Mouse (Mus musculus) layer of hippocampus, adult 8-10 months (tissue): ENCODE data around the gene Tfap2a. TPM values are rescaled to one million over a fixed set of nuclear protein-coding genes. Genes with fewer than 3 reads are reported as not detected.

Source experiments
- DNase-seq, 2 experiments: peaks; one replicate each; pipeline ENCODE4 v3.0.0; 2022; ENCODE audit warnings: low spot score in 2 of 2
- total RNA-seq, 4 experiments: library from RNA; stranded (reverse); gene quantifications; 2 replicates each; pipeline ENCODE4 v1.2.4; 2022

Tfap2a gene
- total RNA-seq: under 1 TPM; 0.27 to 0.45 (median 0.30) TPM

DNA sequence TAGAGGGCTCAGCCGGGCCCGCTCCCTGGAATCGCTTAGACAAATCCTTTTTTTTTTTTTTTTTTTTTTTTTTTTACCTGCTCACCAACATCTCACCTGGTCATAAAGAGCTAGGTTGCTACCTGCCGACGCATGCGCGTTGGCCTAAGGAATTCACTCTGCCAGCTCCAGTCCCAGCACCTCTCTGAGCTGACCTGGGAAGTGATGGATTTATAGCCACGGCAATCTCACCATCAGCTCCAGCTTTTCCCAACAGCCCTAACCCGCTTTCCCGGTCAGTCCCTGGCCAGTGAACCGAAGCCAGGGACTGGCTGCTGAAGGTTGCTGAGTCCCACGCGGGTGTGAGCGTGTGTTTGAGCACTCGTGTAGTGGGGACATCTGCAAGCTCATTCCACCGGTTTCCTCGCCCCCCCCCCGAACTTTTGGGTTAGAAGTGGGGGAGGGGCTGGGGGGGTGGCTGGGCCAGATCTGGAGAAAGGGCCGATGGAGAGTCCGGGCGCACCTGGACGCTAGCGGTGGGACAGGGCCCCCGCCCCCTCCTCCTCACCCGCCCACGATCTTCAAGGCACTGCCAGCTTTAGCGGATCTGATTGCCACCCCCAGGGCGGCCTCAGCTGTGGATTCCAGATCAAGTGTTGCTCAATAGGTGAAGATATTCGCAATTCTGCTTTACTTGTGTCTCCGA, at the start of gene Tfap2a:
Gene Tfap2a, minus strand, starts transcription at position 181 of the 685 bp plus-strand sequence.
- no peak for DNase-seq

DNA sequence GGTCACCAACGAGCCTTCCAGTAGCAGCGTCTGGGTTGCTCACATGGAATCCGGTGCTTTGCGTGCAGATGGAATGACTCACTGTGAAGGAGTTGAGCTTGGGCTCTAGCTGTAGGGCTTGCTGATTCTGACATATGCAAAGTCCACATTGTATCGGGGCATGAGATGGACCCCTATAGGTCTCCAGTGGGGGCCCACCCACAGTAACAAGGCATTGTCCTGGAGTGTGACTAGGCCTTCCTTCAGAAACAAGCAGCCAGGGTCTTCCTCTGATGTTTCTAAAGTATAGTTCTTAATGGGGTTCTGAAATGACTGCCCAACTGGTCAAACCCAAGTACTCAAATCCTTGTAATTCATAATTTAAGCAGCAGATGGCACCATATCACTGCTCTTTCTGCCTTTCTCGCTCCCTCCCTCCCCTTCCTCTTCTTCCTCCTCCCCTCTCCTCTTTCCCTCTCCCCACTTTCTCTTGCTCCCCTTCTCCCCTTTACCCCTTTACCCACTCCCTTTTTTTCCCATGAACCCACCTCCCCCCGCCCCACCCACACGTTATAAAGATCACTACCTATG, 46.1 kb upstream of the Tfap2a start:
- DNase-seq: no peak

DNA sequence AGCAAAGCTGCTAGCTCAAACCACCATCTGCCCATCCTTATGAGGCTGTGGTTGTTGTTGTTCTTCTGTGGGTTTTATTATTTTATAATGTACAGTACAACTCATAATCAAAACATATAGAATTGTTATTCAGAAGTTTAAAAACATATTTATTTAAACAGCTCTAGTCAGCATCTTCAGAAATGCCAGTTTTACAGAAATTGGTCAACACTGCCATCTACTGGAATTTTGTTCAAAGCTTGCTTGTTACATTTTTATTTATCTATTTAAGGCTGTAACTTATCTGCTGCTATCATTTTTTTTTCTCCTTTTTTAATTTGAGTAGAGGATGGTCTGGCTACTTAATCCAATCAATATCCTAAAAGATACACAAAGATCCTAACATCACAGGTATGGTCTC, 19.8 kb upstream of the Tfap2a start:
- DNase-seq: no peak

DNA sequence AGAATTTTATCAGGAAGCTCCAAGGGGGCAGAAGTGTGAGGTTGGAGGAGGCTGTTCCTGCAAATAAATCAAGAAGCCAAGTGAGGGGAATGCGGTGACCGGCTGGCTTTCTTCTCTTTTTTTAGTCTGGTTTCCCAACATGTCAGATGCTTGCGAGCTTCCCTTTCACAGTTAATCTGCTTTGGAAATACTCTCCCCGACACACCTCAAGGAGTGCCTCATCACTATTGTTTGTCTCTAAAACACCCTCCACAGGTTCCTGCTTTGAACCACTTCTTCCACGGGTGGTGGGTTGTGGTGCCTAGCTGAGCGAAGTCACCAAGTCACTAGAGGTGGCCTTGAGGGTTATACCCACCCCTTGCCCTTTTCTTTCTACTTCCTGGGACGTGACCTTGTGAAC, 18.2 kb upstream of the Tfap2a start:
- no peak for DNase-seq

DNA sequence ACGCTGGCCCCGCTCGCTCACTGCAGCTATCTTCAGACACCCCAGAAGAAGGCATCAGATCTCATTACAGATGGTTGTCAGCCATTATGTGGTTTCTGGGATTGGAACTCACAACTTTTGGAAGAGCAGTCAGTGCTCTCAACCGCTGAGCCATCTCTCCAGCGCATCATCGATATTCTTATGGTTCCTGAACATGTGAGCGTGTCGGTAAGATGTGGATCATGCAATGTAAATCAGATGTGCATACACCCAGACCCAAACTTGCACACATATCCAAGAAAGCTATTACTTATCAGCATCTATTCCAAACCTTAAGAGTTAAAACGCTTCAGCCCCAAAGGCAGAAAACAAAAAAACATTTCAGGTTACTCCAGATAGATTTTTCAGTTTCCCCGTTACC, 15.9 kb upstream of the Tfap2a start:
- no peak for DNase-seq

DNA sequence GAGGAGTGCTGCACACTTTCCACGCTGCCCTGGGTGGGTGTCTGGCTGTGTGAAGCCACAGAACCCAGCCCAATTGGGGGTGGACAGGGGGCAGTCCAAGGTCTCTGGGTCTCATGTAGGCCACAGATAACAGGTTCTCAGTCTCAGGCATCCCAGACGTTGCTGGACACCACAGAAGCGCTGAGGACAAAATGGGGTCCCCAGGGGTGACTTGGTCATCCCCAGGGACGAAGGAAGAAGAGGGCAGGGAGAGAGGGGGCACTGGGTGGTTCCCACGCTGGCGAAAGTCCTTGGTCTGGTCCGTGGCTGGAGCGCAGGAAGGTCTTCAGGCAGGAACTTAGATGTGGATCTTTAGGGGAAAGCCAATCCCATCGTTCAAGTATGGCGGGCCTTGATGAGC, 13.7 kb upstream of the Tfap2a start:
- DNase-seq: no peak

DNA sequence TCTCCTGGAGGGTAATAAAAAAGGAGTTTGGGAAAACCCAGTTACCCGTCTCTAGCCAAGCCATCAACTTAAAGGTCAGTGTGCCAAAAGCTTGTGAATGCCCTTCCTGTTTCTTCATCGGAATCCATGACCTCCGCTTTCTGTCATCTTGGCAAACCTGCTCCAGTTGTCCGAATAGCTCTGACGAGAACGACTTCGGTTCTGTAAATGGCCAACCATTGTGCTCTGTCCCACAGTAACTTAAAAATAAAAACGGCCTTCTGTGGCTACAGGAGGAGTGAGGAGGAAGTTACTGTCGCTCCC, 11.4 kb upstream of the Tfap2a start:
- DNase-seq: no peak

DNA sequence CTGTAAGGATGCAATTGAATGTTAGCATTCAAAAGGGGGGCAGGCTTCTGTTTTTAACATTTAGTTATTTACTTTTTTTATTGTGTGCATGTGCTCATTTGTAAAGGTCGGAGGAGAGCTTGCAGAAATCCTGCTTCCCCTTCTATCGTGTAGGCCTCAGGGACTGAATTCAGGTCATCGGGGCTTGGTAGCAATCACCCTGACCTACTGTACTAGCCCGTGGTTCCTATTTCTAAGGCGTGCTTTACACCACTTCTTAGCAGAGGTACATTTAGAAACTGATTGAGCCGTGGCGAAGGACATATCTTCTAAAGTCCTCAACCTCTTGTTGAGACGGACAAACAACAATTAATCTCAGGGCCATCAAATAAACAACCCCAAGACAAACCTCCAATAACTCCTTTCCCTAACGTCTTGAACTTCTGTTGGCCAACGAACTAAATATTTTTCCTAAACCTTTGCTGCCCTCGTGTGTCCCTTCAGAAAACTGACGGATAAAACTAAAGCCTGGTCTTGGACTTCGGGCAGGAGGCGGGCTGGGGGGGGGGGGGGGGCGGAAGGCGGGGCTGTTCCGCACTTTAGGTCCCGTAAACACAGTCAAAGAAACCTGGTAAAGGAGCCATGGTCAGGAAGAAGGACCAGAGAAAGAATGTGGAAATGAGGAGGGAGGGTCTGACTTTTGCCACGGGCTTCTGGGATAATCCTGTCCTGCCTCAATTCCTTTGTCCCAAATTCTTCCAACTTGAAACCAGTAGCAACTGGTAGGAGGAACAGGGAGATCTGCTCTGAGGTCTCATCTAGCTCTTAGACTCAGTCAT, 10.8 kb upstream of the Tfap2a start:
- DNase-seq: no peak

DNA sequence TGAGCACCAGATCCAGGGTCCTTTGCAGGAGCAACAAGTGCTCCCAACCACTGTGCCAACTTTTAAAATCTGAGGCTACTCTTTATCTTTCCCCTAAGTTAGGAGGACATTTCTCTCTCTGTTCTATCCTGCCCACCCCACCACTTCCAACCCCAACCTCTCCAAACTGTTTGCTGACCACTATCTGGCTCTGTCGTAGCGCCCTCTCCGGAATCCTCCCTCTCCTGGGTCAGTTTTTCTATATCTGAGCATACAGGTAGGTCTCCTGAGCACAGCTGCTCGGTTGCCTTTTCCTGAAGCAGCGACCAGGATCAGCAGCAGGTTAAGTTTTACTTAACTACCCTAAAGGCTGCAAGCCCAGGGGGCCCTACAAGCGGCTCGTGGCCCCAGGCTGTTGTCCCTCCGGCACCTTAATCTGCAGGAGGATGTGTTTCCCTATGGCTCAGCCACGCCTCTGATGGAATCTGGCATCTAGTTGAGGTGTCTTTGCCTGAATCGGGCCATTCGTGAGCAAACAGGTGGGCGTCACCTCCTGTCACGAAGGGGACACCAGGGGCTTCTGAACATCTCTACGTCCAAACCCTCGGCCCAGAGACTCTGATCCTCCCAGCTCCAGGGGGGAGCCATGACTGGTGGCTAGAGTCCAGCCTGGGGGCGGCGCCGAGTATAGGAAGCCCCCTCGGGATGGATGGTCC, 6.1 kb upstream of the Tfap2a start:
- no peak for DNase-seq

DNA sequence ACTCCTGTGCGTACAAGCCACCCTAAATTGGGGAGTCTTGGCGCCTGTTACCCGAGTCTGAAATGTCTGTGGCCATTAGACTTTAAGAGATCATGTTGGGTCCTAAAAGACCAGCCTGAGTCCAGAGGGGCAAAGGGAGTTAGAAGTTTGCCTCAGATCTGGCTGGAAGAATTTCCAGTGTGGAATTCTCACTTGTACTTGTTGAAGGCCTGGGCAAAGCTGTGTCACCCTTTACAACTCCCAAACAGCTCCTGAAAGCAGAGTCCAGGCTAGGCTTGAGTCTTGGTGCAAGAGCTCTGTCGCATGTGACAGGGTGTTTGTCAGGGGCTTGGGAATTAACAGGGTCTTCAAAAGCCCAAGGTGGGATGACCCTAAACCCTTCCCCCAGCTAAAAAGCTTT, 5.0 kb upstream of the Tfap2a start:
- DNase-seq: no peak

DNA sequence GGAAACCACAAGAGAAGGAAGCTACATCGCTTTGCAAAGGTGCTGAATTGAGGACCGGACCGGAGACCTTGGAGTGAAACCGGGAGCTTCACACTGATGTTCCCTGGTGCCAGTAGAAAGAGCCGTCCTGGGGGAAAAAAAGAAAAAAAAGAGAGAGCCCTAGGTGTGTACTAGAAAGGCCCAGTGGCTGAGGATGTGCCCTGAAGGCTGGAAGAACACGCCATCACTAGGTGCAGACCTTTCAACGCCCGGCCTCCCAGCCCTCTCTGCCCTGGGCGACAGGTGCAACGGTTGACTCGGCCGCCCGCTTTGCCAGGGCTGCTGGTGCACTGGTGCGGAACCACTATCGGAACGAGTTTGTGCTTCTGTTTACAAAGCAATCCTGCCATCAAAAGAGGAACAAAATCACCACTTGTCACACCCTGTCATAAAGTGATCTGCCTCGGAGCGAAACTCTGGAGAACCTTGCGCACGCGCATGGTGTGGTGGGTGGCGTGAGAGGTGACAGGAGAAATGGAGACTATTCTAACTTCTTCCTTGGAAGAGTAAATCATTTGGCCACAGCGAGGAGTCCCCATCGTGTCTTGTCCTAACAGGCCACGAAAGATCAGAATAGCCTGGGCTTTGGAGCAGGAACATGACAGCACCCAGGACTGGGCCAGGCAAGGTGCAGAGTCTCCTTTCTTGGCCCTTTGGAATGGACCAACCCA, 3.8 kb upstream of the Tfap2a start:
- DNase-seq: no peak

DNA sequence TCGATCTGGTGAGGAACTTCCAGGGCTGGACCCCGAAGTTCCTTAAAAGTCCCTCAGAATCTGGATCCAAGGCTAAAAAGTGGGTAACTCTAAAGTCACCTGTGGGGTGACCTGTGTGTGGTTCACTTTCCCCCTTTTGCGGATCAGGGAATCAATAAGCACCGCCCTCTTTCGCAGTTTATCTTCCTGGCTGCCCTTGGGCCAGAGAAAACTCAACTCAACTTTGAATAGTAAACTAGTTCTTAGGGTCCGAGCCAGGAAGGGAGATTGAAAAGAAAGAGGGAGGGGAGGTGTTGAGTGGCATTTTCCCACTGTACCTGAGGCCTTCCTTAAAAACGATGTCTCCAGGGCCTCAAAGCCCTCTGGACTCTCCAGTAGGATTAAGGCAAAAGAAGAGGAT, 3.3 kb upstream of the Tfap2a start:
- DNase-seq: no peak

DNA sequence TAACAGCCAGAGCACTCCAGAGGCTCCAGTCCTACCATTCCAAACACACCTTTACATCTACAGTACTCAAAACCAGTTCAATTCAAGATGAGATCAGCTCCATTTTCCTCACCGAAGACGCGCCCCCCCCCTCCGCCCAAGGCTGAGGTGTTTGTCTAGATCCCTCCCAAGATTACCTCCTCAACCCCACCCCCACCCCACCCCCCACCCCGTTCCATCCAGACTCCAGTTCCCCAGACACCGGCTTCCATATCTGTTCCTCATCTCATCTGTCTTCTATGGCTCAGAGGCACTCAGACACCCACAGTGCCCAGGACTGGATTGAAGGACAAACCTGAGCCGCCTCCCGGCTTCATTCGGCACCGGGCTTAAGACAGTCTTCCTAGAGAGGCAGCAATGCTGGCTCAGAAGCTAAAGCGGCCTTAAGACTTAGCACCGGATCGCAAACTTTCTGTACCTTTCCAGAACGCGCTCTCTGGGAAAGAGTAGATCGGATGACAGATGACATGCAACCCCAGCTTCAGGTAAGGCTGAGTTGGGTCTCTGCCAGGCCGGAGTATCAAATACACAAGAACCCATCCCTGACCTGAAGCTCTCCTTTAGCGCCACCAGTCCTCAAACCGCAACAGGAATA, 2.7 kb upstream of the Tfap2a start:
- no peak for DNase-seq

DNA sequence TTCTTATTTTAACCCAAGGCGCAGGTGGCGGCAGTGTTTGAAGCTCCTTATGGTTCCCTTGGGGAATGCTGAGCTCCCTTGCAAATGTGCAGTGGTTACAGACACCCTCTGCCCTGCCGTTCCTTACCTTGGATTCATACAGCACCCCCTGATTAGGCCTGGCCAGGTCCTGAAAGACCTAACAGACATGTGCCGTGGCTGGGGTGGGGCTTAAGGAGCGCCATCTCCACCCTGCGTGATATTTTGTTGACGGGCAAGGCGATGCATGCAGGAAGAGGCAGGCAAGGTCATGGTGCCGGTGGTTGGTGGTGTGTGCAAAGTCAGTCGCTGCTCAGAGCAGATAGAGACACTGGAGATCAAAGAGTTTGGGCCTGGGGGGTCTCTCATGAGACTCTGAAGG, 1.7 kb upstream of the Tfap2a start:
- no peak for DNase-seq

DNA sequence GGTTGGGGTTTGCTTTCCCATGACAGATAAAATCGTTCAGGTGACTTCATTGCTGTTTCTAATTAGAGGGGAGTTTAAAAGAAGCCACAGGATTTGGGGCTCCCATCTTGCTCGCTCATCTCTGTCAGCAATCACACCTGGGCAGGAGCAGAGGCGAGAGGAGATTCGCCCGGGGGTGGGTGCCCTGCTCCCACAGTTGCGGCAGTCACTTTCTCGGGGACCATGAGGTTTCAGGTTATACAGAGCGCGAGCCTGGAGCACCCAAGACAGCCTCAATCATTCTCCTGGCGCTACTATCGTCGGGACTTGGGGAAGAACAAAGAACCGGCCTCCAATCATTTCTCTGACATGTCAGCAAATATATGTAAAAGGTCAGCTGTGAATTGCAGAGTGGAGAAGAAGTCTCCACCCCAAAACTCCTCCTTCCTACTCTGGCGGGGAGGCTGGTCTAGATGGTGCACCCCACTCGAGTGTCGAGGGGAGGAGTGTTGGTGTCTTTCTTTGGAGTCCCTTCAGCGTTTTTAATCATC, 1.0 kb upstream of the Tfap2a start:
- DNase-seq: no peak

DNA sequence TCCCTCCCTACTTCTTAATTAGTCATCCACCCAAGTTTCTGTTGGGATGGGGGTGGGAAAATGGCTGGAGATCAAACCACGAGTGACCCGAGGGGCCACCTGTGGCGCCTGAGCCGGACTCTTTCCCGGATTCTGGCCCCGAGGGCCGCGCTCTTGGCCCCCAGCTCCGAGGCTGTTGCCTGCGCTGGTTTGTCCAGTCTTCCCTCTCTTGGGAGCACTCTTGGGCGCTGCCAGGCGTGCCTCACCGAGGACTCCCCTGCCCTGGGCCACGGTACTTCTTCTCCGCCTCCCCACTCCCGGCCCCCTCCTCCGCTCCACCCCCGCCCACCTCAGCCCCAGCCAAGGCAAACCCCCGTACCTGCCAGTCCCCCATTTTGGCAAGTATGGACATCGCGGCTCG, 415 bp downstream of the Tfap2a start:
- DNase-seq: no peak

DNA sequence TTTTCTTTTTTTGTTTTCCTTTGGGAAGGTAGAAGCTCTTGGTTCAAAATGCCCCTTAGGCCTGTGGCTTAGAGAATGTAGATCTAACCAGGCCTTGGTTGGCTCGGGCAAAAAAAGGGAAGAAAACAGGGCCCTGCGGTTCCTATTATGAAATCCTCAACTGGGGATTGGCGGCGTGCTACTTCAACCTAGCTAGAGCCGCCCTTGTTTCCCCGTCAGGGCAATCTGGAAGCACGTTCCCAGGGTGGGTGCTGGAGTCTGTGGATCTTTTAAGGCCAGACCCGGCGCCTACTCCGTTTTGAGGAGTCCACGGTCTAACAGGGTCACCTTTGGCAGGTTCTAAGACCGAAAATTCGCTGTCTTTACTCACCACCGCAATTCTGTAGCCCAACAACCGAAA, 1.1 kb downstream of the Tfap2a start:
- no peak for DNase-seq

DNA sequence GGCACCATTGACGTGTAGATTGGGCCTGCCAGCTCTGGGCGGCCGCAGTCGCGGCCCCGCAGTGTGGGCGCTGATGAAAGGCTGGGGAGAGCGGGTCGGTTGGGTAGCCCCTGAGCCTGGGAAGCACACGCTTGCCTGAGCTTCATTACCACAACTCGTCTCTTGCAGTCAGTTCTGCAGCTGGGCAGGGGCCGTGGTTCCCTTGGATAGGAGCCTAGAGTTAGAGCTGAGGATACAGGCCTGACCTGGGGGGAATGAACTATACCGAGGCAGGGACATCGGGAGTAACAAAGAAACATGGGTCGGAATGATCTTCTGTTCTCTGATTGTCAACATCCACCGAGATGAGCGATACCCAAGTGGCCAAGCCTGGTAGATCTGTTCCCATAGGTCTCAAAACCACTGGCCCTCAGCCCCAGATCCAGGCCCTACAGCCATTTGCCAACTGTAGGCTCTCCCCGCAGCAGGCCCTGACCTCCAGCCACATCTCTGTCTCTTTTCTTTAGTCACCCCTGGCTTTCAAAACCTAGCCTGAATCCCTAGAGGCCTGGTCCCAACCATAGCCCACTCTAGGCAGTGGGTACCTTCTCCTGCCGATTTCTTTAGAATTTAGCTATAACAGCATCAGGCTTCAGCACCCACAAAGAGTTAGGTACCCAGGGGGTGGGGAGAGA, 1.9 kb downstream of the Tfap2a start:
- no peak for DNase-seq

DNA sequence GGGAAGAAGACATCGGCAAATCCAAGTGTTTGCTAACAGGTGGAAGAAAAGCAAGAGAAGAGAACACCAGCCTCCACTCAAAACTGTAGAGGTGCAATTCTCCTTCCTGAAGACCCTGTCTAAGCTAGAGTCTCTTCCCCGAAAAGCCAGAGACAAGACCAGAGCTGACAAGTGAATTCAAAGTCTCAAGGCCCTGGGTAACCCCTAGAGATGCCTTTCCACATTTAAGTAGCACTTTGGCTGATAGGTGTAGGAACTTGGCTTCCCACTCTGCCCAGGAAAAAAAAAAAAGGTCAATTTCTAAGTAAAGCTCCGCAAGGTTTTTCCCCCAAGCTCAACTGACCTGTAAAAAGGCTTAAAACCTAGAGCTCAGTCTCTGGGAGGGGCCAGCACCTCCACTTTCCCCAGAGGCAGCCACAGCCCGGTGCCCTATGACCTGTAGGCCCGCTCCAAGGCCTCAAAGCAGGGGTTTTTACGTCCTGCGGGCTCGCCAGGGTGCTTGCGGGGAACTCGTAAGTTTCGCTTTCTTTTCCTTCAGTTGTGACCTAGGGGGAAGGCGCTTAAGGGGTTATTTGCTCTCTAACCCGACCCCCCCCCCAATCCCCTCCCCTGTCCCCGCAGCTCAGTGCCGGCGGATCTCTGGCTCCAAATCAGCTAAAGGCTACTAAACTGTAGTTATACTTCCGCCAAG, 2.6 kb downstream of the Tfap2a start:
- DNase-seq: no peak
